Mouse (Mus musculus) hindbrain, embryonic 16.5 days (tissue): ENCODE results near the gene Asgr2. TPM values are rescaled to one million over a fixed set of nuclear protein-coding genes. Genes with fewer than 3 reads are reported as not detected.
"Not testable (repeated sequence)": the region's sequence is repeated elsewhere in the genome, so short reads cannot be mapped to it uniquely, and the experiment has no call there.

ENCODE experiments used
- ATAC-seq: fragments of 200-750 bp; cut with Nextera tagmentation; 2 replicates; pipeline ENCODE4 v1.8.0; 2017; ENCODE audit warnings: moderate TSS enrichment, moderate library complexity
- H3K27ac ChIP-seq: fragments of 300-500 bp; sonication (generic); 2 replicates; pipeline ENCODE4 v1.5.1; 2014; ENCODE audit warnings: low read depth, mild to moderate bottlenecking, control low read depth, low read length, moderate library complexity
- H3K27me3 ChIP-seq: fragments of 300-500 bp; sonication (generic); replicated peaks from 2 replicates; pipeline ENCODE4 v1.6.1; 2014; ENCODE audit warnings: low read length; ENCODE audit not compliant: control insufficient read depth, insufficient read depth
- H3K36me3 ChIP-seq: fragments of 300-500 bp; sonication (generic); 2 replicates; pipeline ENCODE4 v1.6.1; 2014; ENCODE audit warnings: mild to moderate bottlenecking, low read length, moderate library complexity, mixed read lengths; ENCODE audit not compliant: control insufficient read depth, insufficient read depth
- H3K4me1 ChIP-seq: fragments of 300-500 bp; sonication (generic); 2 replicates; pipeline ENCODE4 v1.6.1; 2014; ENCODE audit warnings: low read depth, low read length; ENCODE audit not compliant: control insufficient read depth, insufficient read depth
- H3K4me2 ChIP-seq: fragments of 300-500 bp; sonication (generic); 2 replicates; pipeline ENCODE4 v1.6.1; 2014; ENCODE audit warnings: mild to moderate bottlenecking, low read length, control low read depth, moderate library complexity
- H3K4me3 ChIP-seq: fragments of 300-500 bp; sonication (generic); 2 replicates; pipeline ENCODE4 v1.5.1; 2014; ENCODE audit warnings: mild to moderate bottlenecking, low read length, control low read depth, moderate library complexity
- H3K9ac ChIP-seq: fragments of 300-500 bp; sonication (generic); 2 replicates; pipeline ENCODE4 v1.6.1; 2014; ENCODE audit warnings: low read depth, mild to moderate bottlenecking, control low read depth, low read length, moderate library complexity
- H3K9me3 ChIP-seq: fragments of 300-500 bp; sonication (generic); 2 replicates; pipeline ENCODE4 v1.6.1; 2014; ENCODE audit warnings: mild to moderate bottlenecking, low read length, moderate library complexity; ENCODE audit not compliant: control insufficient read depth
- WGBS: fragments of 180-500 bp; shearing (Covaris S2); extraction: QIAGEN DNeasy Blood & Tissue Kit; methylation state at CpG from one replicate; pipeline ENCODE4 v1.1.7; 2014; 5-methylcytosine and 5-hydroxymethylcytosine counted together
- polyA plus RNA-seq: library from polyadenylated mRNA; unstranded; fragments of >200 nt; fragmentation: Nextera tagmentation; extraction: Ambion mirVana; gene quantifications from 2 replicates; pipeline ENCODE4 v1.2.1, GENCODE M21; 2015

The Asgr2 gene
- polyA plus RNA-seq, 1 experiment from 2014 or later, result not detected

DNA sequence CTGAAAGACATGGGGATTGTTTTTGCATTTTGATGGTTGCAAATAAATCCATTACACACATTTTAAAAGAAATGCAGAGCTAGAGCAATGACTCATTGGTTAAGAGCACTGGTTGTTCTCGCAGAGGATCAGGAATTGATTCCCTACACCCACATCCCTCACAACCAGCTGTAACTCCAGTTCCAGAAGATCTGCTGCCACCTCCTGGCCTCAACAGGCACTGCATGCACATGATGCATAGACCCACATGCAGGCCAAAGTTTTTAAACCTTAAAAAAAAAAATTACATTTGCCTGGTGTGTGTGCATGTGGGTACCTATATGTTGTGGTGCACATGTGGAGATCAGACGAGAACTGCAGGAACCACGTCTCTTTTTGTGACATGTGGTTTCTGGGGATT is 17.7 kb downstream of the Asgr2 start:
- no peaks in the 10 kb centered on the region for H3K36me3 ChIP-seq
- no peak overlapping the region for H3K27ac ChIP-seq
- no peaks in the 10 kb centered on the region for H3K9me3 ChIP-seq
- H3K27me3 ChIP-seq, result no peaks in the 10 kb centered on the region
- H3K9ac ChIP-seq, result no peak overlapping the region
- no peak overlapping the region for H3K4me2 ChIP-seq
- H3K4me3 ChIP-seq, result no peak overlapping the region
- WGBS, result 83% methylated on average over 3 of the region's 3 CpGs
- ATAC-seq, result no peak
- no peaks in the 10 kb centered on the region for H3K4me1 ChIP-seq

- Histone ChIP-seq H3K4me3 (no peak overlapping the region), H3K9me3 (0 out of 2 replicates have a peak, but pooled peaks cover under 1% of the 10 kb centered on the region), H3K9ac (no peak overlapping the region), H3K27me3 (no peaks in the 10 kb centered on the region), H3K4me2 (no peak overlapping the region), H3K36me3 (no peaks in the 10 kb centered on the region), H3K27ac (no peak overlapping the region), H3K4me1 (no peaks in the 10 kb centered on the region)
- ATAC-seq, result no peak
- WGBS, result 73% methylated on average over 4 of the region's 4 CpGs
These were observed 22.1 kb downstream of the Asgr2 start for GRCm38 (mm10) chr11:70114562-70114961.

GRCm38 (mm10) chr11:70115901-70116300 is 23.5 kb downstream of the Asgr2 start:
- H3K27ac ChIP-seq, result no peak overlapping the region
- H3K9ac ChIP-seq, result no peak overlapping the region
- no peaks in the 10 kb centered on the region for H3K4me1 ChIP-seq
- no peak for ATAC-seq
- H3K4me3 ChIP-seq, result no peak overlapping the region
- no peak overlapping the region for H3K4me2 ChIP-seq
- no peaks in the 10 kb centered on the region for H3K36me3 ChIP-seq
- H3K9me3 ChIP-seq, result peaks cover 5% of the 10 kb centered on the region; the same call in 1 of the 2 replicates
- WGBS, result 93% methylated on average over 3 of the region's 3 CpGs
- no peaks in the 10 kb centered on the region for H3K27me3 ChIP-seq

- H3K9ac ChIP-seq, result no peak within 1 kb of the TSS
- 82% methylated on average over 9 of the region's 9 CpGs for WGBS
- H3K4me1 ChIP-seq, result no peaks in the 10 kb centered on the region
- no peak within 1 kb of the TSS for H3K4me2 ChIP-seq
- H3K9me3 ChIP-seq, result no peaks in the 10 kb centered on the region
- H3K4me3 ChIP-seq, result no peak within 1 kb of the TSS
- no peak within 1 kb of the TSS for H3K27ac ChIP-seq
- no peak for ATAC-seq
- H3K36me3 ChIP-seq, result no peaks in the 10 kb centered on the region
- H3K27me3 ChIP-seq, result no peaks in the 10 kb centered on the region
These were observed 37.5 kb downstream of the Asgr2 start, which contains the start of gene Mgl2 for GRCm38 (mm10) chr11:70129926-70130379. Gene Mgl2 (plus strand): TSS chr11:70130329.

GRCm38 (mm10) chr11:70135001-70135400 is 42.6 kb downstream of the Asgr2 start:
- ATAC-seq, H3K27me3 ChIP-seq, H3K9me3 ChIP-seq, H3K36me3 ChIP-seq, H3K4me3 ChIP-seq, H3K4me1 ChIP-seq, H3K27ac ChIP-seq, H3K4me2 ChIP-seq, H3K9ac ChIP-seq: not testable (repeated sequence)
- WGBS, result 74% methylated on average over 3 of the region's 3 CpGs

GRCm38 (mm10) chr11:70135925-70136324 is 43.5 kb downstream of the Asgr2 start:
- not testable (repeated sequence) for H3K9ac ChIP-seq, H3K27ac ChIP-seq, H3K36me3 ChIP-seq, H3K4me2 ChIP-seq, H3K27me3 ChIP-seq, ATAC-seq, H3K4me1 ChIP-seq, H3K9me3 ChIP-seq, H3K4me3 ChIP-seq
- WGBS, result 93% methylated on average over 6 of the region's 8 CpGs

DNA sequence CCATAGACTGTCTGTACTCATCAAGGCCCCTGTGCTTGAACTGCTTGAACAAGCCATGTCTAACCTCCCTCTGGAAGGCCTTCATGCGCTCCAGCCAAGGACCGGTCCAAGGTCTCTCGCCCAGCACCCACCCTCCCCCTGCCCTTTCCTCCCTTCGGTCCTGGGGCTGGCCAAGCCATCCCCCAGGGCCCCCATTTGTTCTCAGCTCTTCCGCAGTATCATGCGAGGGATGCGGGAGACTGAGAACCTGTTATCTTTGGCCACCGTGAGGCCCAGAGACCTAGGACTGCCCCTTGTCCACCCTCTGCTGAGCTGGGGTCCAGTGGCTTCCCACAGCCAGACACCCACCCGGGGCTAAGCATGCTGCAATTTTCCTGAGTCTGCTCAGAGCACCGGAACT is 46.7 kb downstream of the Asgr2 start:
- Histone ChIP-seq H3K4me1 (no peaks in the 10 kb centered on the region), H3K9me3 (no peaks in the 10 kb centered on the region), H3K27ac (no peak overlapping the region), H3K4me3 (no peak overlapping the region), H3K4me2 (no peak overlapping the region), H3K36me3 (no peaks in the 10 kb centered on the region), H3K9ac (no peak overlapping the region), H3K27me3 (no peaks in the 10 kb centered on the region)
- WGBS, result 85% methylated on average over 9 of the region's 10 CpGs
- no peak for ATAC-seq

DNA sequence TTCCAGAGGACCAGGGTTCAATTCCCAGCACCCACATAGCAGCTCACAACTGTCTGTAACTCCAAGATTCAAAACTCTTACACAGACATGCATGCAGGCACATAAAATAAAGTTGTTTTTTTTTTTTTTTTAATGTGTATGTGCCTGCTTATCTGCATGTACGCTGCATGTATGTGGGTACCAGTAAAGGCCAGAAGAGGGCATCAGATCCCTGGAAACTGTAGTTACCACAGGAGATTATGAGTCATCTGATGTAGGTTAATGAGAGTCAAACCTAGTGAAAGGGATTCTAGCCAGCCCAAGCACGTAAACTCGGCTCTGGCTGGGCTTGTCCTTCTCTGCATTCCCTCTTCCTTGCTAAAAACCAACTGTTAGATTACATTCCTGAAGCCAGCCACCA is 58.6 kb downstream of the Asgr2 start:
- Histone ChIP-seq H3K9me3 (no peaks in the 10 kb centered on the region), H3K27ac (no peak overlapping the region), H3K9ac (no peak overlapping the region), H3K36me3 (no peaks in the 10 kb centered on the region), H3K4me2 (no peak overlapping the region), H3K4me3 (no peak overlapping the region), H3K4me1 (no peaks in the 10 kb centered on the region), H3K27me3 (no peaks in the 10 kb centered on the region)
- ATAC-seq, result no peak
- WGBS, result 69% methylated on average over 3 of the region's 3 CpGs
